Comparison of ENCODE assay signal across 8 mouse cellular contexts in the genomic region with DNA sequence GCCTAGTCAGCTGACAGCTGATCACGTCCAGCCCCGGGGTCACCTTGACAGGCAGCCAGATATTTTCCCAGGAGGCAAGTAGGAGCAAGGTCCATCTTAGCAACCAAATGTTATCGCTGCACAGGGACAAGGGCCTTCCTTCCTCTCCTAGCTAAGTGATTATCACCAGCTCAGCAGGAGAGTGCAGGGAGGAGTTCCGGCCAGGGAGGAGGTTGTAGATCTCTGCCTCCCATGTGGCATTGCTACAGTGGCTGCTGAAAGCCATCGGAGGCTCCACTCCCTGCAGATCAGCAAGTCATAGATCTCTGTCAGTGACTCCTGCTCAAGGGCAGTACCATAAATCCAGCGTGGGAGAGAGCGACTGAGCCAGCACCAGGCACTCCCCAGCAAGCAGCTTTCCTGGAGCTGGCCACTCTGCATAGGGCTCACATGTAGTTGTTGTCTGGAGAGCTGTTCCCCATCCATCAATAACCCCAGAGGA. TPM values are rescaled to one million over a fixed set of nuclear protein-coding genes. Genes with fewer than 3 reads are reported as not detected.
DNase-seq lines count a peak whose midpoint lies in the region.

No protein-coding gene starts in this region.

- peak; percentile 1 to 4 for DNase-seq in spleen, postnatal 36 days (ENCODE audit: low spot score in 2 of 2)
- DNase-seq in spleen, postnatal 10 days (ENCODE audit: low spot score in 2 of 2): no peak
- peak; percentile 29 for DNase-seq in heart, postnatal 4 days
- peak; percentile 43 to 54 for DNase-seq in kidney, postnatal 4 days
- DNase-seq in yolk sac, embryonic 10.5 days (ENCODE audit: low spot score): peak; percentile 24
- no peak for DNase-seq in B cell, adult 2 months
- DNase-seq in c-Kit-positive CD71-positive TER-119-positive erythroid progenitor cells, embryonic 14.5 days (ENCODE audit: low spot score): no peak
- no peak for DNase-seq in thymus, postnatal 14 days

RNA-seq across cellular contexts. Expression of a gene that starts 34.5 kb away (rescaled TPM):
- not detected for total RNA-seq in heart, postnatal 4 days (2021)

RNA-seq across cellular contexts. Expression of a gene that starts 48.7 kb away (rescaled TPM):
- total RNA-seq in heart, postnatal 4 days (2021): under 1 TPM; 0.11 to 0.29 TPM

Comparison
In these comparisons a context has a peak if more than half of its experiments do, and no peak if none do; other contexts are left out.
1. DNase-seq: peak in spleen, postnatal 36 days (2 of 2), heart, postnatal 4 days (single experiment), kidney, postnatal 4 days (2 of 2) and yolk sac, embryonic 10.5 days (single experiment); none in spleen, postnatal 10 days (0 of 2), B cell, adult 2 months (0 of 2), c-Kit-positive CD71-positive TER-119-positive erythroid progenitor cells, embryonic 14.5 days (single experiment) and thymus, postnatal 14 days (single experiment).